Mouse (Mus musculus) lung, adult 2 months (tissue): Measurements from ENCODE around the gene Cldn13.

Experiments
- CTCF ChIP-seq: fragments of 200-500 bp; IDR thresholded peaks from 2 replicates; pipeline ENCODE4 v1.5.1; 2011; ENCODE audit warnings: mild to moderate bottlenecking, low read length, control low read depth; ENCODE audit not compliant: insufficient read depth
- POLR2A ChIP-seq: fragments of 200-500 bp; IDR thresholded peaks from 2 replicates; pipeline ENCODE4 v1.6.1; 2011; ENCODE audit warnings: low read depth, mild to moderate bottlenecking, control low read depth, low read length, borderline replicate concordance; ENCODE audit errors: extremely low read depth

GRCm38 (mm10) chr5:134913753-134914152 lies 1.6 kb downstream of the Cldn13 start:
- no peak for TF ChIP-seq POLR2A
- no peak for TF ChIP-seq CTCF
